Mouse (Mus musculus) heart, adult 2 months (tissue): Measurements from ENCODE around the gene Txndc11.

Experiments used
- CTCF ChIP-seq: fragments of 200-600 bp; IDR thresholded peaks from 2 replicates; pipeline ENCODE4 v1.8.1; 2022; ENCODE audit warnings: antibody characterized with exemption, mild to moderate bottlenecking, moderate library complexity
- EP300 ChIP-seq: fragments of 200-500 bp; IDR thresholded peaks from 2 replicates; pipeline ENCODE4 v1.6.1; 2011; ENCODE audit warnings: low read depth, low read length, control low read depth; ENCODE audit not compliant: insufficient read depth

- TF ChIP-seq EP300 (no peak), CTCF (peak; percentile 51)
These were observed 68.2 kb downstream of the Txndc11 start, which contains the start of gene Litaf for GRCm38 (mm10) chr16:11066029-11066832.
